Mouse (Mus musculus) midbrain, postnatal 0 days (tissue): ENCODE data around the gene Btbd2. TPM values are rescaled to one million over a fixed set of nuclear protein-coding genes. Genes with fewer than 3 reads are reported as not detected.

Experiments
- ATAC-seq: fragments of 200-750 bp; cut with Nextera tagmentation; 2 replicates; pipeline ENCODE4 v1.8.0; 2017; ENCODE audit warnings: moderate number of reproducible peaks, mild to moderate bottlenecking, moderate TSS enrichment, moderate library complexity; ENCODE audit not compliant: low FRiP score
- DNase-seq: peaks from one replicate; pipeline ENCODE4 v3.0.0-alpha.2; 2015; ENCODE audit warnings: low spot score
- H3K27ac ChIP-seq: fragments of 300-500 bp; sonication (generic); 2 replicates; pipeline ENCODE4 v1.5.1; 2014; ENCODE audit warnings: low read depth, mild to moderate bottlenecking, low read length, mixed read lengths
- H3K27me3 ChIP-seq: fragments of 300-500 bp; sonication (generic); 2 replicates; pipeline ENCODE4 v1.6.1; 2014; ENCODE audit warnings: low read length, control low read depth, mixed read lengths; ENCODE audit not compliant: insufficient read depth
- H3K36me3 ChIP-seq: fragments of 300-500 bp; sonication (generic); 2 replicates; pipeline ENCODE4 v1.6.1; 2014; ENCODE audit warnings: low read length, control low read depth, mixed read lengths; ENCODE audit not compliant: insufficient read depth
- H3K4me1 ChIP-seq: fragments of 300-500 bp; sonication (generic); 2 replicates; pipeline ENCODE4 v1.6.1; 2014; ENCODE audit warnings: mild to moderate bottlenecking, control low read depth, antibody characterized with exemption, low read length, mixed read lengths; ENCODE audit not compliant: insufficient read depth
- H3K4me2 ChIP-seq: fragments of 300-500 bp; sonication (generic); 2 replicates; pipeline ENCODE4 v1.6.1; 2014; ENCODE audit warnings: low read depth, mild to moderate bottlenecking, low read length, mixed read lengths; ENCODE audit not compliant: poor library complexity, severe bottlenecking
- H3K4me3 ChIP-seq: fragments of 300-500 bp; sonication (generic); 2 replicates; pipeline ENCODE4 v1.5.1; 2014; ENCODE audit warnings: low read depth, mild to moderate bottlenecking, low read length, moderate library complexity
- H3K9ac ChIP-seq: fragments of 300-500 bp; sonication (generic); replicated peaks from 2 replicates; pipeline ENCODE4 v1.6.1; 2014; ENCODE audit warnings: mild to moderate bottlenecking, low read length, moderate library complexity, mixed read lengths; ENCODE audit not compliant: poor library complexity, severe bottlenecking
- H3K9me3 ChIP-seq: fragments of 300-500 bp; sonication (generic); 2 replicates; pipeline ENCODE4 v1.6.1; 2016; ENCODE audit warnings: low read length, control low read depth
- CTCF ChIP-seq: IDR thresholded peaks from 2 replicates; pipeline ENCODE4 v1.5.1; 2016; ENCODE audit warnings: antibody characterized with exemption, mild to moderate bottlenecking
- WGBS: fragments of 180-500 bp; shearing (Covaris S2); extraction: QIAGEN DNeasy Blood & Tissue Kit; methylation state at CpG from one replicate; pipeline ENCODE4 v1.1.7; 2014; 5-methylcytosine and 5-hydroxymethylcytosine counted together
- microRNA-seq: library from miRNA; unstranded; fragments of <30 nt; microRNA quantifications from one replicate; pipeline ENCODE4, GENCODE M21; 2016; ENCODE audit warnings: borderline number of aligned reads
- polyA plus RNA-seq: library from polyadenylated mRNA; unstranded; fragments of >200 nt; fragmentation: Nextera tagmentation; extraction: Ambion mirVana; gene quantifications from 2 replicates; pipeline ENCODE4 v1.2.1, GENCODE M21; 2015
- total RNA-seq: library from RNA; depleted of rRNA; stranded (reverse); fragments of >200 nt; gene quantifications from 2 replicates; pipeline ENCODE4 v1.2.3, GENCODE M21; 2014; rRNA removed

The Btbd2 gene
- total and polyA plus RNA-seq, 2 experiments from 2014 or later = 71.6 to 215 TPM

DNA sequence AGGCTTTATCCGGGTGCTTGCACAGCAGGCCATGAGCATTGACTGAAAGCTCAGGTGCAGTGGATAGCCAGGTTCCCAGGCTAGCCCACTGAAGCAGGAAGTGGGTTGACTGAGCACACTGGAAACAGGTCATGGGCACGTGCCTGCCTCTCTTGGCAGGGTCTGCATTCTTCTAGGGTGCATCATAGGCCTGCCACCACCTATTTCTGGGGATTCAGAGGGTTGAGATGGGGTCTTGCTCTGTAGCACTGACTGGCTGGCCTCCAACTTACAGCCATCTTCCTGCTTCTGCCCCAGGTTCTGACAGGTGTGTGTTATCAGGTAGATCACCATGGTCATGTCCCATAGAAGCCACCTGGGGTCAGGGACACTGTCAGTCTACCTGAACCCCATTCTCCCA, 51.9 kb downstream of the Btbd2 start:
- peaks cover 37% of the 10 kb centered on the region for H3K36me3 ChIP-seq
- 94% methylated on average over 2 of the region's 2 CpGs for WGBS
- no peaks in the 10 kb centered on the region for H3K27me3 ChIP-seq
- H3K9ac ChIP-seq = no peak overlapping the region
- DNase-seq (no peak), ATAC-seq (no peak)
- no peak overlapping the region for H3K4me2 ChIP-seq
- peaks cover 10% of the 10 kb centered on the region; the same call in 1 of the 2 replicates for H3K4me1 ChIP-seq
- H3K9me3 ChIP-seq = no peaks in the 10 kb centered on the region
- H3K27ac ChIP-seq = no peak overlapping the region
- no peak for TF ChIP-seq CTCF
- H3K4me3 ChIP-seq = no peak overlapping the region

DNA sequence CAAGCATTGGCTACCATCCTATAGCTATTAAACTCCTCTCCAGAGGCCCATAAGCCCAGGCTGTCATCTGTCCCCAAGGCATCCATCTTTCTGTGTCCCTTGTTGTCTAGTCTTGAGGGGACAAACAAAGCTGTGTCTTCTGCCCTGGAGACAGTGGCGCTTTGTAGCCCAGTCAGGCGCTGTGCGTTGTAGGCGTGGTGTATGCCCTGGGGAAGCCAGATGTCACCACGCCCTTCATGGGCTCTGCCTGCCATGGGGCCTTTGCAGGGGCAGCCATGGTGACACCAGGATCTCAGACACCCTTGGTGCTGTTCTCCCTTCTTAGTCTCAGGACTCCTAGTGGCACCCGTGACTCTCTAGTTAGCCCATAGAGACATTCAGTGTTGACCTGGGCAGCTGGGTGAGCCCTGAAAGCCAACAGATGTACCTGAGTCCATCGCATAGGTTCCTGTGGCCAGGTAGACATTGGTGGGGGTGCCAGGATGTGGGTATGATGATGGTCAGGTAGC, 52.8 kb downstream of the Btbd2 start:
- no peaks in the 10 kb centered on the region for H3K9me3 ChIP-seq
- peak overlapping the region; percentile 71; the same call in 1 of the 2 replicates for H3K4me3 ChIP-seq
- DNase-seq (no peak), ATAC-seq (no peak)
- H3K9ac ChIP-seq = no peak overlapping the region
- H3K4me1 ChIP-seq = peaks cover 10% of the 10 kb centered on the region; the same call in 1 of the 2 replicates
- peaks cover 30% of the 10 kb centered on the region for H3K36me3 ChIP-seq
- WGBS = 91% methylated on average over 7 of the region's 7 CpGs
- H3K27me3 ChIP-seq = no peaks in the 10 kb centered on the region
- H3K4me2 ChIP-seq = peak overlapping the region; percentile 92
- no peak for TF ChIP-seq CTCF
- H3K27ac ChIP-seq = peak overlapping the region; percentile 88; the same call in 1 of the 2 replicates

DNA sequence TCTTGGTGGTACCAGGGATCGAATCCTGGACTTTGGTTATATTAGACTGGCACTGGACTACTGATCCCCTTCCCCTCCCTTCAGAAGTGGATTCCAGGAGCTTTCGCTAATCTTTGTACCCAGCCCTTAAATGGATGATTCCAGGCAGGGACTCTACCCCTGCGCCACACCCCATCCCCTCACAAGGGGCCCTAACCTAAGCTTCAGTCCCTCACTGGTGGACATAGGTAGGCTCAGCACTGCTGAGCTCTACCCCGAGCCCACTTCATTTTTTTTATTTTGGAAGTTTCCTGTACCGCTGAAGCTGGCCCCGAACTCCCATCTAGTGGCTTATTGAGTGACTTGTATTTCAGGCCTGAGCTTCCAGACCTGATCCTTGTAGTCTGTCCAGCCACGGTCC, 53.5 kb downstream of the Btbd2 start:
- TF ChIP-seq CTCF = no peak

DNA sequence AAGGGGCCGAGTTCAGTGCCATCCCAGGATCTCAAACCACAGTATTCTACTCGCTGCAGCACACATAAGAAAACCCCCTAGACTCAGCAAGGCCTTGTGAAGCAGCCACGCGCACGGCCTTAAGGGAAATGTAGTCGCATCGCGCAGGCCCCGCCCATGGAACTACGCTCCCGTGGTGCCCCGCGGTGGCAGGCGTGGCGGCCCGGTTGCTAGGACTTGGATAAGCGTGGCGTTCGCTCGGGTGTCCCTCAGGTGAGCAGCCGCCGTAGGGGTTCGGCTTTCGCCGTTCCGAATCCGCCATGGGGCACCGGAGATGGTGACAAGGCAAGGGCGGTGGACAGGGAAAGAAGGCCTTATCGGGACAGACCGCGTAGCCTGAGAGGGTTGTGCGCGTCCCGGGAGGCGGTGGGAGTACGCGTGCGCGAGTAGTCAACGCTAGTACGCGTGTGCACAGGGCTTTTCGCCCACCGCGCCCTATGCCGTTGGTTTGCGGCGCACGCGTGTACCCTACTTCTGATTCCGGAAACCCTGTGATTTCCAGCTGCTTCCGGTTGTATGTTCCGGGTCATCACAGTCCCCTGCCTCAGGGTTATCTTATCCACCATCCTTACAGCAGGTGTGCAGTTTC, 54.1 kb downstream of the Btbd2 start, which contains the start of the genes Scamp4 and Adat3:
Scamp4 (plus strand) TSS at position 175 of the 628 bp plus-strand sequence.
Adat3 (plus strand) TSS at position 183 of the 628 bp plus-strand sequence.
- peak within 1 kb of the TSS; percentile 71 for H3K4me3 ChIP-seq
- no peak for TF ChIP-seq CTCF
- DNase-seq = peak; percentile 97
- peak within 1 kb of the TSS; percentile 64 for H3K9ac ChIP-seq
- ATAC-seq = peak; percentile 95
- H3K4me2 ChIP-seq = peak within 1 kb of the TSS; percentile 92
- H3K4me1 ChIP-seq = peaks cover 10% of the 10 kb centered on the region; the same call in 1 of the 2 replicates
- under 1% methylated on average over 54 of the region's 54 CpGs for WGBS
- peak within 1 kb of the TSS; percentile 88 for H3K27ac ChIP-seq
- H3K27me3 ChIP-seq = no peaks in the 10 kb centered on the region
- no peaks in the 10 kb centered on the region for H3K9me3 ChIP-seq
- H3K36me3 ChIP-seq = peaks cover 18% of the 10 kb centered on the region

More for the DNA sequence above, 53.5 kb downstream of the Btbd2 start:
- 34% methylated on average over 7 of the region's 7 CpGs for WGBS
- H3K36me3 ChIP-seq = peaks cover 23% of the 10 kb centered on the region
- no peaks in the 10 kb centered on the region for H3K9me3 ChIP-seq
- peak overlapping the region; percentile 88 for H3K27ac ChIP-seq
- peak overlapping the region; percentile 64 for H3K9ac ChIP-seq
- H3K27me3 ChIP-seq = no peaks in the 10 kb centered on the region
- H3K4me2 ChIP-seq = peak overlapping the region; percentile 92
- peak; percentile 3; the same call in 1 of the 2 replicates for ATAC-seq
- H3K4me1 ChIP-seq = peaks cover 10% of the 10 kb centered on the region; the same call in 1 of the 2 replicates
- peak overlapping the region; percentile 71 for H3K4me3 ChIP-seq
- DNase-seq = no peak

DNA sequence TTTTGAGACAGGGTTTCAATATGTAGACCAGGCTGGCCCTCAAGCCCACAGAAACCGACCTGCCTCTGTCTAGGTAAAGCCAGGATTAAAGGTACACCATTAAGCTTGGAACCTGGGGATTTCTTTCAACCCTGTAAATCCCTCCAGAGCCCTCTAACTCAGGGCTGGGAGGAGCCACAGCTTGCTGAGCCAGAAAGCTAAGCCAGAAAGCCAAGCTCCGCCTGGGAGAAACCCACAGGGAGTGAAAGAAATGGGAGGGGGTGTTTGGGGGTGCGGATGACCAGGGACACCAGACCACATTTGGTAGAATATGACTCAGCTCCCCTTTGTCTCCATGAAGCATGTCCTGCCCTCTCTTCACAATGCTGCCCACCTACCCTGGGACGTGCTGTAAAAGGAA, 60.6 kb downstream of the Btbd2 start:
- Histone ChIP-seq H3K9ac (no peak overlapping the region), H3K27me3 (no peaks in the 10 kb centered on the region), H3K4me3 (no peak overlapping the region), H3K4me1 (no peaks in the 10 kb centered on the region), H3K27ac (no peak overlapping the region), H3K36me3 (no peaks in the 10 kb centered on the region), H3K9me3 (no peaks in the 10 kb centered on the region), H3K4me2 (no peak overlapping the region)
- DNase-seq (no peak), ATAC-seq (no peak)
- 35% methylated on average over 4 of the region's 4 CpGs for WGBS
- TF ChIP-seq CTCF = no peak

Small RNAs within 50 kb of the gene (microRNA-seq; reads per million reads assigned to microRNA genes)
- gene Mir6912 = not detected

Other genes with a start within 250 kb of the Btbd2 start
- gene Tcf3, start 223.4 kb downstream of the Btbd2 start, total RNA-seq = 69.6 and 91.1 TPM in 2 replicates
- gene Tcf3, start 223.4 kb downstream of the Btbd2 start, polyA plus RNA-seq = 24.8 and 25.1 TPM in 2 replicates
- 2.8 and 3.1 TPM in 2 replicates for gene Onecut3, start 162.2 kb downstream of the Btbd2 start, total RNA-seq
- 0.69 and 0.89 TPM in 2 replicates for gene Onecut3, start 162.2 kb downstream of the Btbd2 start, polyA plus RNA-seq
- gene Atp8b3, start 117.9 kb downstream of the Btbd2 start, total RNA-seq = 0.71 and 0.93 TPM in 2 replicates
- gene Atp8b3, start 117.9 kb downstream of the Btbd2 start, polyA plus RNA-seq = 0.90 and 1.1 TPM in 2 replicates
- gene Rexo1, start 95.5 kb downstream of the Btbd2 start, total RNA-seq = 34.2 and 52.6 TPM in 2 replicates
- gene Rexo1, start 95.5 kb downstream of the Btbd2 start, polyA plus RNA-seq = 26.1 and 29.8 TPM in 2 replicates
- 13.7 and 18.1 TPM in 2 replicates for gene Klf16, start 79.8 kb downstream of the Btbd2 start, total RNA-seq
- gene Klf16, start 79.8 kb downstream of the Btbd2 start, polyA plus RNA-seq = 7.7 and 8.3 TPM in 2 replicates
- 264 and 275 TPM in 2 replicates for gene Abhd17a, start 66.7 kb downstream of the Btbd2 start, total RNA-seq
- gene Abhd17a, start 66.7 kb downstream of the Btbd2 start, polyA plus RNA-seq = 152 and 157 TPM in 2 replicates
- gene Scamp4, start 54.2 kb downstream of the Btbd2 start, total RNA-seq = 27.8 and 32.4 TPM in 2 replicates
- gene Scamp4, start 54.2 kb downstream of the Btbd2 start, polyA plus RNA-seq = 73.1 and 76.9 TPM in 2 replicates
- gene Adat3, start 54.2 kb downstream of the Btbd2 start, total RNA-seq = 4.0 and 6.2 TPM in 2 replicates
- gene Adat3, start 54.2 kb downstream of the Btbd2 start, polyA plus RNA-seq = 4.6 and 4.9 TPM in 2 replicates
- gene Gm49322, start 51.0 kb downstream of the Btbd2 start, total RNA-seq = 2.0 and 2.7 TPM in 2 replicates
- 1.7 and 1.8 TPM in 2 replicates for gene Gm49322, start 51.0 kb downstream of the Btbd2 start, polyA plus RNA-seq
- gene Csnk1g2, start 34.2 kb downstream of the Btbd2 start, total RNA-seq = 124 and 146 TPM in 2 replicates
- 90.5 and 93.3 TPM in 2 replicates for gene Csnk1g2, start 34.2 kb downstream of the Btbd2 start, polyA plus RNA-seq
- 74.6 and 74.7 TPM in 2 replicates for gene Mknk2, start 21.0 kb upstream of the Btbd2 start, total RNA-seq
- 35.3 and 36.0 TPM in 2 replicates for gene Mknk2, start 21.0 kb upstream of the Btbd2 start, polyA plus RNA-seq
- 66.6 and 75.1 TPM in 2 replicates for gene Mob3a, start 44.9 kb upstream of the Btbd2 start, total RNA-seq
- gene Mob3a, start 44.9 kb upstream of the Btbd2 start, polyA plus RNA-seq = 44.9 and 48.5 TPM in 2 replicates
- 26.3 and 48.0 TPM in 2 replicates for gene Izumo4, start 45.1 kb upstream of the Btbd2 start, total RNA-seq
- 44.0 and 47.4 TPM in 2 replicates for gene Izumo4, start 45.1 kb upstream of the Btbd2 start, polyA plus RNA-seq
- 182 and 183 TPM in 2 replicates for gene Ap3d1, start 85.2 kb upstream of the Btbd2 start, total RNA-seq
- gene Ap3d1, start 85.2 kb upstream of the Btbd2 start, polyA plus RNA-seq = 95.4 and 105 TPM in 2 replicates
- gene Dot1l, start 98.1 kb upstream of the Btbd2 start, total RNA-seq = 23.8 and 34.4 TPM in 2 replicates
- 9.9 and 13.4 TPM in 2 replicates for gene Dot1l, start 98.1 kb upstream of the Btbd2 start, polyA plus RNA-seq
- 18.3 and 34.2 TPM in 2 replicates for gene Sf3a2, start 141.1 kb upstream of the Btbd2 start, total RNA-seq
- gene Sf3a2, start 141.1 kb upstream of the Btbd2 start, polyA plus RNA-seq = 61.5 and 64.3 TPM in 2 replicates
- gene Plekhj1, start 141.6 kb upstream of the Btbd2 start, total RNA-seq = 68.0 and 88.1 TPM in 2 replicates
- gene Plekhj1, start 141.6 kb upstream of the Btbd2 start, polyA plus RNA-seq = 94.1 and 103 TPM in 2 replicates
- gene Amh, start 148.2 kb upstream of the Btbd2 start, total RNA-seq = 0.82 and 2.9 TPM in 2 replicates
- gene Amh, start 148.2 kb upstream of the Btbd2 start, polyA plus RNA-seq = not detected in 2 replicates
- gene Jsrp1, start 156.4 kb upstream of the Btbd2 start, total RNA-seq = not detected in 2 replicates
- 0.83 and 1.1 TPM in 2 replicates for gene Jsrp1, start 156.4 kb upstream of the Btbd2 start, polyA plus RNA-seq
- gene Oaz1, start 169.6 kb upstream of the Btbd2 start, total RNA-seq = 863 and 928 TPM in 2 replicates
- 1,039 and 1,193 TPM in 2 replicates for gene Oaz1, start 169.6 kb upstream of the Btbd2 start, polyA plus RNA-seq
- gene Lingo3, start 187.0 kb upstream of the Btbd2 start, total RNA-seq = 39.3 and 61.0 TPM in 2 replicates
- gene Lingo3, start 187.0 kb upstream of the Btbd2 start, polyA plus RNA-seq = 24.4 and 26.8 TPM in 2 replicates
- gene Lsm7, start 198.1 kb upstream of the Btbd2 start, total RNA-seq = 136 and 249 TPM in 2 replicates
- gene Lsm7, start 198.1 kb upstream of the Btbd2 start, polyA plus RNA-seq = 292 and 299 TPM in 2 replicates
- 116 and 132 TPM in 2 replicates for gene Sppl2b, start 198.2 kb upstream of the Btbd2 start, total RNA-seq
- gene Sppl2b, start 198.2 kb upstream of the Btbd2 start, polyA plus RNA-seq = 78.6 and 86.2 TPM in 2 replicates
- gene Tmprss9, start 214.8 kb upstream of the Btbd2 start, total RNA-seq = 0.09 and 0.11 TPM in 2 replicates
- 0.27 and 0.31 TPM in 2 replicates for gene Tmprss9, start 214.8 kb upstream of the Btbd2 start, polyA plus RNA-seq
- 153 and 267 TPM in 2 replicates for gene Timm13, start 243.9 kb upstream of the Btbd2 start, total RNA-seq
- 362 and 384 TPM in 2 replicates for gene Timm13, start 243.9 kb upstream of the Btbd2 start, polyA plus RNA-seq